Mouse (Mus musculus): ENCODE measurements around the gene 1700001C02Rik. TPM values are rescaled to one million over a fixed set of nuclear protein-coding genes. Genes with fewer than 3 reads are reported as not detected.

1700001C02Rik gene
- polyA plus RNA-seq, 1 experiment from 2014 or later, result 1.5 TPM

DNA sequence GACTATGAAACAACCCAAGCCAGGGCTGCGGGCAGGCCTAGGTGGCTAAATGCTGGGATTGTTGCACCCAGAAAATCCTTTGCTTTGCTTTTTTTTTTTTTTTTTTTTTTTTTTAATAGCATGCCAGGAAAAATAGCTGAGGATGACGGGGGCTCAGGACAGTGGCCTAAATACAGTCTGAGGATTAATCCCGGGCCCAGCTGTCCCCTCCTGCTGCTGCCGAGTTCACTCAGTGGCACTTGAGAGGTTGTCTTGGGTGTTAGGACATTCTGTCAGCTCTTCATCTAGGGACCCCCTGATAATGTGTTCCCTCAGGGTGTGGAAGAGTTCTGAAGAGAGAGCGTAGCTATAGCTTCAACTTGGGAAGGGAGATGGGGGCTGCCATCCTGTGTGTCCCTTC is 61.3 kb downstream of the 1700001C02Rik start:
- WGBS, result 76% methylated on average over 5 of the region's 5 CpGs
- no peak for ATAC-seq (replicated peaks)

GRCm38 (mm10) chr5:30528906-30529305 is 63.1 kb downstream of the 1700001C02Rik start:
- Histone ChIP-seq H3K36me3 (no peaks in the 10 kb centered on the region), H3K4me1 (peaks cover 30% of the 10 kb centered on the region), H3K4me3 (no peak overlapping the region), H3K27me3 (no peaks in the 10 kb centered on the region), H3K9me3 (no peaks in the 10 kb centered on the region), H3K9ac (replicated peaks) (no peak overlapping the region), H3K4me2 (replicated peaks) (no peak overlapping the region), H3K27ac (replicated peaks) (no peak overlapping the region)
- 23% methylated on average over 4 of the region's 4 CpGs for WGBS
- ATAC-seq (replicated peaks), result no peak

More for the DNA sequence above, 61.3 kb downstream of the 1700001C02Rik start:
- Histone ChIP-seq H3K4me1 (peaks cover 38% of the 10 kb centered on the region), H3K9ac (replicated peaks) (no peak overlapping the region), H3K36me3 (no peaks in the 10 kb centered on the region), H3K27me3 (no peaks in the 10 kb centered on the region), H3K9me3 (no peaks in the 10 kb centered on the region), H3K4me2 (replicated peaks) (no peak overlapping the region), H3K27ac (replicated peaks) (no peak overlapping the region), H3K4me3 (no peak overlapping the region)

Other genes starting within 250 kb of the 1700001C02Rik start
- gene Selenoi, start 233.5 kb upstream of the 1700001C02Rik start, polyA plus RNA-seq (2015; fragmentation: Nextera tagmentation; extraction: Ambion mirVana), result 25.8 and 26.4 TPM in 2 replicates
- gene Drc1, start 184.7 kb upstream of the 1700001C02Rik start, polyA plus RNA-seq (2015; fragmentation: Nextera tagmentation; extraction: Ambion mirVana), result 5.3 and 6.8 TPM in 2 replicates
- 2.0 and 2.1 TPM in 2 replicates for gene Otof, start 4.1 kb upstream of the 1700001C02Rik start, polyA plus RNA-seq (2015; fragmentation: Nextera tagmentation; extraction: Ambion mirVana)
- gene Cib4, start 79.8 kb downstream of the 1700001C02Rik start, polyA plus RNA-seq (2015; fragmentation: Nextera tagmentation; extraction: Ambion mirVana), result not detected in 2 replicates
- 2.3 and 3.1 TPM in 2 replicates for gene Kcnk3, start 122.1 kb downstream of the 1700001C02Rik start, polyA plus RNA-seq (2015; fragmentation: Nextera tagmentation; extraction: Ambion mirVana)
- gene Slc35f6, start 181.9 kb downstream of the 1700001C02Rik start, polyA plus RNA-seq (2015; fragmentation: Nextera tagmentation; extraction: Ambion mirVana), result 28.0 and 31.1 TPM in 2 replicates
- gene Cenpa, start 200.7 kb downstream of the 1700001C02Rik start, polyA plus RNA-seq (2015; fragmentation: Nextera tagmentation; extraction: Ambion mirVana), result 128 and 151 TPM in 2 replicates
- gene Dpysl5, start 245.5 kb downstream of the 1700001C02Rik start, polyA plus RNA-seq (2015; fragmentation: Nextera tagmentation; extraction: Ambion mirVana), result 216 and 226 TPM in 2 replicates

Measured in forebrain, embryonic 15.5 days (tissue).